ENCODE assay signal across 10 mouse cellular contexts in genomic region chr4:152263512-152264176, GRCm38 (mm10). TPM values are rescaled to one million over a fixed set of nuclear protein-coding genes. Genes with fewer than 3 reads are reported as not detected.
A peak's percentile ranks its signal among the peaks of the same experiment; 100 is the strongest.
DNase-seq lines count a peak whose midpoint lies in the region; ATAC-seq and TF ChIP-seq lines count a peak whose summit lies in the region.
"Had no signal": no experiment of that assay in that cellular context is flagged by ENCODE, and none has a peak within 500 bp of the region (broad histone marks: within the 10 kb centered on the region; RNA-seq: fewer than 3 reads in every experiment).

No protein-coding gene starts in this region.

- intact Hi-C loops in gastrocnemius, adult 2 months (cut with DNase I), result no loop called here

- WGBS in embryonic facial prominence, embryonic 15.5 days, result 34% methylated on average over 9 of the region's 10 CpGs
- 24% methylated on average over 9 of the region's 10 CpGs for WGBS in limb, embryonic 14.5 days

- TF ChIP-seq POLR2A in limb, embryonic 14.5 days (IDR thresholded peaks at IDR 0.05; ENCODE audit: borderline replicate concordance, extremely low read depth, insufficient read depth, insufficient read length), result no peak

- TF ChIP-seq CTCF in gastrocnemius, adult 2 months (IDR thresholded peaks at IDR 0.05), result no peak

- no peaks in the 10 kb centered on the region for H3K27me3 ChIP-seq in embryonic facial prominence, embryonic 15.5 days
- no peaks in the 10 kb centered on the region for H3K27me3 ChIP-seq in limb, embryonic 14.5 days (ENCODE audit: control insufficient read depth, insufficient read depth, low read length)

- peaks cover 64% of the 10 kb centered on the region for H3K4me1 ChIP-seq in embryonic facial prominence, embryonic 15.5 days
- H3K4me1 ChIP-seq in limb, embryonic 14.5 days (ENCODE audit: control insufficient read depth, insufficient read depth, low read length), result peaks cover 11% of the 10 kb centered on the region; the same call in 1 of the 2 replicates

- H3K9ac ChIP-seq in embryonic facial prominence, embryonic 15.5 days, result no peak overlapping the region
- no peak overlapping the region for H3K9ac ChIP-seq in limb, embryonic 14.5 days (ENCODE audit: low read depth, low read length, severe bottlenecking)

- H3K4me3 ChIP-seq in gastrocnemius, adult 2 months, result no peak overlapping the region
- H3K4me3 ChIP-seq in embryonic facial prominence, embryonic 15.5 days (replicated peaks), result no peak overlapping the region
- no peak overlapping the region for H3K4me3 ChIP-seq in limb, embryonic 14.5 days (replicated peaks; ENCODE audit: low read length)

- H3K4me2 ChIP-seq in embryonic facial prominence, embryonic 15.5 days (replicated peaks), result no peak overlapping the region
- no peak overlapping the region for H3K4me2 ChIP-seq in limb, embryonic 14.5 days (replicated peaks; ENCODE audit: low read depth, low read length, severe bottlenecking)

- H3K27ac ChIP-seq in gastrocnemius, adult 2 months, result peak overlapping the region; percentile 76
- no peak overlapping the region for H3K27ac ChIP-seq in embryonic facial prominence, embryonic 15.5 days (replicated peaks)
- H3K27ac ChIP-seq in limb, embryonic 14.5 days (replicated peaks; ENCODE audit: low read depth, low read length), result no peak overlapping the region

- H3K9me3 ChIP-seq in embryonic facial prominence, embryonic 15.5 days (replicated peaks), result no peaks in the 10 kb centered on the region
- H3K9me3 ChIP-seq in limb, embryonic 14.5 days (ENCODE audit: control insufficient read depth, low read length), result no peaks in the 10 kb centered on the region

- peak; percentile 36; the same call in 1 of the 2 replicates for ATAC-seq in embryonic facial prominence, embryonic 15.5 days (ENCODE audit: insufficient number of reproducible peaks, low FRiP score, low TSS enrichment, low read depth)
- peak; percentile 42; the same call in 1 of the 2 replicates for ATAC-seq in limb, embryonic 14.5 days (ENCODE audit: low FRiP score, low read depth)
- ATAC-seq in megakaryocyte progenitor cell, adult 5-6 weeks (replicated peaks; ENCODE audit: poor library complexity), result no peak

- no peaks in the 10 kb centered on the region for H3K36me3 ChIP-seq in embryonic facial prominence, embryonic 15.5 days
- no peaks in the 10 kb centered on the region for H3K36me3 ChIP-seq in limb, embryonic 14.5 days (ENCODE audit: control insufficient read depth, insufficient read depth, low read length)

- DNase-seq in gastrocnemius, adult 2 months, result no peak
- DNase-seq in gastrocnemius, postnatal 25 days, result no peak
- peak; percentile 88 for DNase-seq in ES-CJ7 (ENCODE audit: low read depth, low spot score)
- DNase-seq in limb, embryonic 14.5 days (ENCODE audit: low spot score), result no peak
- DNase-seq in testis, postnatal 10 days (ENCODE audit: low spot score), result no peak
- DNase-seq in cerebellum, adult 11 months, result no peak
- DNase-seq: gastrocnemius, postnatal 10 days had no signal

RNA-seq across cellular contexts. Expression of gene Gpr153, which starts 10.4 kb away (rescaled TPM):
- total RNA-seq in gastrocnemius, adult 2 months (2021), result 1 to 10 TPM; 3.4 to 7.3 TPM
- 10 to 100 TPM in 1 of 2 experiments, 1 to 10 TPM in 1; 9.9 to 11.0 TPM for total RNA-seq in gastrocnemius, postnatal 25 days (2021)
- polyA plus RNA-seq in embryonic facial prominence, embryonic 15.5 days (2015; fragmentation: Nextera tagmentation; extraction: Ambion mirVana), result 29.0 and 35.7 TPM in 2 replicates
- polyA plus RNA-seq in limb, embryonic 14.5 days (2012; rRNA removed), result 56.5 and 79.5 TPM in 2 replicates
- 28.6 and 33.0 TPM in 2 replicates for polyA plus RNA-seq in limb, embryonic 14.5 days (2014; fragmentation: Nextera tagmentation; extraction: Ambion mirVana)
- 0.12 and 0.76 TPM in 2 replicates for total RNA-seq in megakaryocyte progenitor cell, adult 5-6 weeks (2015)
- not detected in 2 replicates for total RNA-seq in megakaryocyte progenitor cell, adult 5-6 weeks (2017)
- total RNA-seq: MEL had no signal

RNA-seq across cellular contexts. Expression of gene Hes3, which starts 27.8 kb away (rescaled TPM):
- not detected for total RNA-seq in gastrocnemius, adult 2 months (2021)
- total RNA-seq in gastrocnemius, postnatal 25 days (2021), result not detected
- polyA plus RNA-seq in embryonic facial prominence, embryonic 15.5 days (2015; fragmentation: Nextera tagmentation; extraction: Ambion mirVana), result not detected in 2 replicates
- 0.03 and 0.13 TPM in 2 replicates for polyA plus RNA-seq in limb, embryonic 14.5 days (2012; rRNA removed)
- polyA plus RNA-seq in limb, embryonic 14.5 days (2014; fragmentation: Nextera tagmentation; extraction: Ambion mirVana), result not detected in 2 replicates
- not detected in 2 replicates for total RNA-seq in megakaryocyte progenitor cell, adult 5-6 weeks (2015)
- total RNA-seq in megakaryocyte progenitor cell, adult 5-6 weeks (2017), result not detected in 2 replicates
- total RNA-seq: gastrocnemius, postnatal 10 days; MEL had no signal

RNA-seq across cellular contexts. Expression of gene Icmt, which starts 33.4 kb away (rescaled TPM):
- total RNA-seq in gastrocnemius, adult 2 months (2021), result 10 to 100 TPM; 18.1 to 19.3 TPM
- 10 to 100 TPM; 16.5 to 16.8 TPM for total RNA-seq in gastrocnemius, postnatal 25 days (2021)
- 23.5 and 26.7 TPM in 2 replicates for polyA plus RNA-seq in embryonic facial prominence, embryonic 15.5 days (2015; fragmentation: Nextera tagmentation; extraction: Ambion mirVana)
- polyA plus RNA-seq in limb, embryonic 14.5 days (2012; rRNA removed), result 26.6 and 30.7 TPM in 2 replicates
- polyA plus RNA-seq in limb, embryonic 14.5 days (2014; fragmentation: Nextera tagmentation; extraction: Ambion mirVana), result 27.6 and 32.7 TPM in 2 replicates
- 7.9 and 12.1 TPM in 2 replicates for total RNA-seq in megakaryocyte progenitor cell, adult 5-6 weeks (2015)
- total RNA-seq in megakaryocyte progenitor cell, adult 5-6 weeks (2017), result 11.5 and 14.8 TPM in 2 replicates

RNA-seq across cellular contexts. Expression of gene Rnf207, which starts 55.1 kb away (rescaled TPM):
- total RNA-seq in gastrocnemius, adult 2 months (2021), result not detected
- not detected for total RNA-seq in gastrocnemius, postnatal 25 days (2021)
- 0.23 and 0.72 TPM in 2 replicates for polyA plus RNA-seq in embryonic facial prominence, embryonic 15.5 days (2015; fragmentation: Nextera tagmentation; extraction: Ambion mirVana)
- polyA plus RNA-seq in limb, embryonic 14.5 days (2012; rRNA removed), result 0.92 and 1.1 TPM in 2 replicates
- polyA plus RNA-seq in limb, embryonic 14.5 days (2014; fragmentation: Nextera tagmentation; extraction: Ambion mirVana), result 0.39 and 0.50 TPM in 2 replicates
- total RNA-seq in megakaryocyte progenitor cell, adult 5-6 weeks (2015), result 0.12 TPM in 1 of 2 replicates, not detected in the other
- not detected in 2 replicates for total RNA-seq in megakaryocyte progenitor cell, adult 5-6 weeks (2017)
- total RNA-seq: MEL had no signal
